ENCODE assay signal across 7 mouse cellular contexts in the genomic region with DNA sequence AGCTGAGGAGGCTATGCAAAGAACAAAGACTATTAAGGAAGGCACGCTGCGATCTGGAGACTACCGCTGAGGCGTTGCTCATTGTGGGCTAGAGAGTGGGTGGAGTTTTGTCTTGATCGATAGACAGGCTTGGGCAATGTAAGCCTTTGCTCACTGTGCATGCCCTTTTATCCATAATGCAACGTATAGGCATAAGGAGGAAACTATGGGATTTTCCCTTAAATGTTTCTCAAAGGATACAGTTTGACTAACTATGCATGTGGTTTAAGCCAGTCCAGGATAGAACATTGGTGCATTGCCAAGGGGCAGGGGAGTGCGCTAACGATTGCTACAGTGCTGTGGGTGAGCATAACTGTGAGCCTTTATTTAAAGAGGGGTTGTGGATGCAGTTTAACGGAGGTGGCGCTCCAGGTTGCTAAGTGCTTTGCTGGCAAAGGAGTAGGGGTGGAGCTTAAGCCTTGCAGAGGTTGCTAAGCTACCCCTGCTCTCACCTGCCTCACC. TPM values are rescaled to one million over a fixed set of nuclear protein-coding genes. Genes with fewer than 3 reads are reported as not detected.
DNase-seq lines count a peak whose midpoint lies in the region; ATAC-seq lines count a peak whose summit lies in the region.

No protein-coding gene starts in this region.

- H3K27me3 ChIP-seq in liver, embryonic 12.5 days (replicated peaks), result no peaks in the 10 kb centered on the region

- DNase-seq in ES-CJ7 (ENCODE audit: low read depth, low spot score) (peak; percentile 45), adipocyte (ENCODE audit: low spot score) (no peak)
- peak; percentile 89 for DNase-seq in brain, adult 2 months (ENCODE audit: low read depth, low spot score)
- DNase-seq in frontal cortex, adult 2 months (ENCODE audit: extremely low spot score in 1 of 2, low spot score in 1 of 2), result peak; percentile 61 to 71
- DNase-seq in kidney, postnatal 14 days, result peak; percentile 45
- DNase-seq in right cerebral cortex, adult 2 months (ENCODE audit: low spot score in 2 of 2), result peak; percentile 66 to 68

- no peak overlapping the region for H3K9ac ChIP-seq in liver, embryonic 12.5 days

- peak overlapping the region; percentile 46 for H3K4me3 ChIP-seq in liver, embryonic 12.5 days

- ATAC-seq in liver, embryonic 12.5 days, result peak; percentile 61

- H3K4me2 ChIP-seq in liver, embryonic 12.5 days, result peak overlapping the region; percentile 58

- no peak overlapping the region for H3K27ac ChIP-seq in liver, embryonic 12.5 days

- H3K4me1 ChIP-seq in liver, embryonic 12.5 days, result peaks cover 54% of the 10 kb centered on the region

- H3K9me3 ChIP-seq in liver, embryonic 12.5 days (replicated peaks), result no peaks in the 10 kb centered on the region

- 9% methylated on average over 10 of the region's 10 CpGs for WGBS in liver, embryonic 12.5 days (ENCODE audit: insufficient replicate concordance)

- H3K36me3 ChIP-seq in liver, embryonic 12.5 days, result no peaks in the 10 kb centered on the region

RNA-seq across cellular contexts. Expression of gene Asb5, which starts 20.1 kb away (rescaled TPM):
- polyA plus RNA-seq in frontal cortex, adult 2 months (2012; rRNA removed), result 3.7 and 3.9 TPM in 2 replicates
- 3.0 and 4.1 TPM in 2 replicates for polyA plus RNA-seq in liver, embryonic 12.5 days (2016; fragmentation: Nextera tagmentation; extraction: Ambion mirVana)

RNA-seq across cellular contexts. Expression of gene Spcs3, which starts 20.5 kb away (rescaled TPM):
- polyA plus RNA-seq in frontal cortex, adult 2 months (2012; rRNA removed), result 44.4 and 47.2 TPM in 2 replicates
- polyA plus RNA-seq in liver, embryonic 12.5 days (2016; fragmentation: Nextera tagmentation; extraction: Ambion mirVana), result 97.5 and 97.7 TPM in 2 replicates
